Mouse (Mus musculus): ENCODE measurements around the gene Rab5if. TPM values are rescaled to one million over a fixed set of nuclear protein-coding genes. Genes with fewer than 3 reads are reported as not detected.
"Not testable (repeated sequence)": the region's sequence is repeated elsewhere in the genome, so short reads cannot be mapped to it uniquely, and the experiment has no call there.

The Rab5if gene
- 10 to 100 TPM; 84.3 to 97.1 (median 88.1) TPM for total RNA-seq (2022)

DNA sequence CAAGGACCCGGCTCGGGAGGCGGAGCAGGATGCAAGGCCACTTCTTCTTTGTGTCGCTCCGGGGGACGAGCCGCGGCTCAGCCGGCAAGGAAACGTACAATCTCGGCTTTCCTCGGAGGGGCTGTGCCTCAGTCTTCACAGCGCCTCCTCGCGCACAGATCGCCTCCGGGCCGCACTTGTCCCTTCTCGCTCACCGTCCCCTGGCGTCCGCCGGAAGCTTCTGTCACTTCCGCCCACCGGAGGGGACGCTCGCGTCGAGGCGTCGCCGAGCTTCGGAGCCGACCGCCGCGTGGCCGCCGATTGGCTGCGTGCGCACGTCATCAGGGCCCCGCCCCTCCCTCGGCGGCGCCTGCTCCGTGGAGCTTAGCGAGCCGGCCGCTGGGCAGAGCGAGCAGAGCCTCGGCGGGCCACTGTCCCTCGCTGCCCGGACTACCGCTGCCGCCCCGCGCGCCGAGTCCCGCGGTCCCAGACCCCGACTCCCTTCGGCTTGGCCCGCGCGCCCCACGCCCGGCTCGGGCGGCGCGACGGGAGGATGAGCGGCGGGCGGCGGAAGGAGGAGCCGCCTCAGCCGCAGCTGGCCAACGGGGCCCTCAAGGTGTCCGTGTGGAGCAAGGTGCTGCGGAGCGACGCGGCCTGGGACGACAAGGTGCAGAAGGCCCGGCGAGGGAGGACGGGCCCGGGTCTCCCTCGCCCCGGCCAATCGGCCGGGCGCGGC, at the start of gene Rab5if:
Gene Rab5if, plus strand, starts transcription at position 357 of the 715 bp plus-strand sequence.
- peak; percentile 90 to 95 for DNase-seq (ENCODE audit: low spot score in 2 of 2)

- no peak for DNase-seq (ENCODE audit: low spot score in 2 of 2)
Observed at GRCm38 (mm10) chr2:156814344-156814801, 48.6 kb upstream of the Rab5if start.

DNA sequence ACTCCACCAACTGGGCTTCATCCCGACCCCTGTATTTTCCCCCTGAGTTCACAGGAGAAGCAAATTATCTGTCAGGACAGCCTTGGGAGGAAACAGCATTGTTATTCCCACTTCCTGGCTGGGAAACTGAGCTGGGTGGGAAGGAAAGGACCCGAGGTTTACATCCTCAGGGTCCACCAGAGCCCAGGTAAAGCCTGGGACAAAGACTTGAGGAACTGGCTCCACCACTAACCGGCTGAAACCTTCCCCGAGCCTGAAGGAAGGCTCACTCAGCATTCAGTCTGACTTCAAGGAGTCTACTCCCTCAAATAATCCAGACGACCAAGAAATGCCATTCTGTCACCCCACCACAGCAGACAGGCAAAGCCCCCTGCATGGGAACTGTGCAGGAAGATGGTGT, 48.0 kb upstream of the Rab5if start:
- DNase-seq (ENCODE audit: low spot score in 2 of 2) = no peak

GRCm38 (mm10) chr2:156815412-156815811, 47.5 kb upstream of the Rab5if start:
- no peak for DNase-seq (ENCODE audit: low spot score in 2 of 2)

- no peak for DNase-seq (ENCODE audit: low spot score in 2 of 2)
Observed at GRCm38 (mm10) chr2:156816116-156816515, 46.8 kb upstream of the Rab5if start.

GRCm38 (mm10) chr2:156825128-156825527, 37.8 kb upstream of the Rab5if start:
- DNase-seq (ENCODE audit: low spot score in 2 of 2) = not testable (repeated sequence)

GRCm38 (mm10) chr2:156834336-156834735, 28.6 kb upstream of the Rab5if start:
- no peak for DNase-seq (ENCODE audit: low spot score in 2 of 2)

DNA sequence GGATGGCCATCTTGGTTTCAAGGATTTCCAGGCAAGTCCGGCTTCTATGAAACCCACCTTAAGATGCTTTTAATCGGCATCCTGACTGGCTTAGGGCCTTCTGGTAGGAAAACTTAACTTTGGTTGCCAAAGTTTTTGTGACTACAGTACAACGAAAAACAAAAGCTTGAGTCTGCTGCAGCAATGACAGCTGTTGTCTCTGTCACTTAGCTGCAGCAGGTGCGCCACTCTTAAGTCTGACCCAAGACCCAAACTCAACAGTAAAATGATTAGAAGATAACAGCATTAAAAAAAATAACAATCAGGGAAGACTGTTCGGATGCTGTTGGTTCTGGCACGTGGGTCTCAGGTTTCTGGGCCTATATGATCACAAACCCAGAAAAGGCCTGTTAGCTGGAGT, 24.1 kb upstream of the Rab5if start:
- DNase-seq (ENCODE audit: low spot score in 2 of 2) = no peak

DNA sequence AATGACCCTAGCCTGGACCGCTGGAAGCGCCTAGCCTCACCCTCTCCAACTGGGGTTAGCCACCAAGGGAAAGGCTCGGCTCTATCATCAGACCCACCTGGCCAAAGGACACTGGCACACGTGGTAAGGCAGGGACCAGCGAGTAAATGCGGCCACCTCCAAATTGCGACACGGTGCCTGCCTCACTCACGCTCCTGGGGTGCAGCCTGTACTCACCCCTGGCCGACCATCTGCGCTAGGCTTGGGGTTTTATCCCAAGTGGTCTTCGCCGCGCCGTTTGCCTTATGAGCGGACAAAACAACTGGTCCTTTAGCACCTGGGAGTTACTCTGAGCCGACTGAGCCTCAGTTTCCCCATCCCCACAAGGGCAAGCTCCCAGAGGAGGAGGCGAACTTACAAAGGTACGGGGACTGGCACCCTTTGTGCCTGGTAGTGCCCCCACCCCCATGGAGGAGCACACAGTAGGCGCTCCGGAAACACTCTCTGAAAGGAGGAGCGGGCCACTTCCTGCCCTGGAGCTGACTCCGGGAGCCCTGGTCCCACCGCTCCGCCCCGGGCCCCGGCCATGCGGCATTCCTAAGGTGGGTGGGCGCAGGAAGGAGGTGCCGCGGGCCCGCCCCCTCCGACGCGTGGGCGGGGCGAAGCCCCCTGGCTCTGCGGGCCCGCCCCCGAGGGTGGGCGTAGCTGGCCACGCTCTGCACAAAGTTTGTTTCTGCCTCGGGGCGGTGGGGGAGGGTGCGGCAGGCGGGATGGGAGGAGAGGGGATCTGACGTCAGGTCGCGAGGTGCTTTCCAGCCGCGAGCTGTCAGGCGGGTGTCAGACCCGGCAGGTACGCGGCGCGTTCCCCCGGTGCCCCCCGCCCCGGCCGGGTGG, 23.4 kb upstream of the Rab5if start, which contains the start of gene Tgif2:
Gene Tgif2, plus strand, starts transcription at position 689 of the 873 bp plus-strand sequence.
- peak in 1 of 2 experiments; percentile 20 for DNase-seq (ENCODE audit: low spot score in 2 of 2)

DNA sequence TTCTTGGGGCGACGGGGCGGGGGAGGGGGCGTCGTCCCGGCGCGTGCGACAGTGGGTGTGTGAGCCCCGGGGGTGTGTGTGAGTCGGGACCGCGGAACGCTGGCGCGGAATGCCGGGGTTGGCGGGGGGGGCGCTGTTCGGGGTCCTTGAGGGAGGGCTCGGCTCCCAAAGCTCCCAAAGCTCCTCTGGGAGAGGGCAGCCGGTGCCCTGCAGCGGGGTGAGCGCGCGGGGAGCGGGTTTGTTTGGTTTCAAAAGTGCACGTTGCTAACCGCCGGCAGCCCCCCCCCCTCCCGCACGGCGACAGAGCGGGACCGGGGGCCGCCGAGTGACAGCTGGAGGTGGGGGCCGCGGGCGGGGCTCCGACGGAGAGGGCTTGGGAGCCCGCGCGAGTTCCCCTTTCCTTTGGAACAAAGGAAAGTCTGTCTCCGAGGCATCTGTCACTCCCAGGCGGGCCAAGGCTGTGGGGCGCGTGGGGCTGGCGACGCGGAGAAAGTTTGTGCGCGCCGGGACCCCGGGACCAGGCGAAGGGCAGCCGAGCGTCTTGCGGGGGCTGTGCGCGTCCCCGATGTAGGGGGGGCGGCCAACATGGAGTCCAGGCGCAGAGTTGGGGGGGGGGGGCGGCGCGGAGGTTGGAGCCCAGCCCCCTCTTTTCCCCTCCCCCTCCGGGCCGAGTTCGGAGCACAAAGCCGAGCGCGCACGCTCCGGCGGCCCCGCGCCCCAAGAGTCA, 22.5 kb upstream of the Rab5if start:
- DNase-seq (ENCODE audit: low spot score in 2 of 2) = no peak

- no peak for DNase-seq (ENCODE audit: low spot score in 2 of 2)
Observed at GRCm38 (mm10) chr2:156841028-156841840, 21.7 kb upstream of the Rab5if start.

DNA sequence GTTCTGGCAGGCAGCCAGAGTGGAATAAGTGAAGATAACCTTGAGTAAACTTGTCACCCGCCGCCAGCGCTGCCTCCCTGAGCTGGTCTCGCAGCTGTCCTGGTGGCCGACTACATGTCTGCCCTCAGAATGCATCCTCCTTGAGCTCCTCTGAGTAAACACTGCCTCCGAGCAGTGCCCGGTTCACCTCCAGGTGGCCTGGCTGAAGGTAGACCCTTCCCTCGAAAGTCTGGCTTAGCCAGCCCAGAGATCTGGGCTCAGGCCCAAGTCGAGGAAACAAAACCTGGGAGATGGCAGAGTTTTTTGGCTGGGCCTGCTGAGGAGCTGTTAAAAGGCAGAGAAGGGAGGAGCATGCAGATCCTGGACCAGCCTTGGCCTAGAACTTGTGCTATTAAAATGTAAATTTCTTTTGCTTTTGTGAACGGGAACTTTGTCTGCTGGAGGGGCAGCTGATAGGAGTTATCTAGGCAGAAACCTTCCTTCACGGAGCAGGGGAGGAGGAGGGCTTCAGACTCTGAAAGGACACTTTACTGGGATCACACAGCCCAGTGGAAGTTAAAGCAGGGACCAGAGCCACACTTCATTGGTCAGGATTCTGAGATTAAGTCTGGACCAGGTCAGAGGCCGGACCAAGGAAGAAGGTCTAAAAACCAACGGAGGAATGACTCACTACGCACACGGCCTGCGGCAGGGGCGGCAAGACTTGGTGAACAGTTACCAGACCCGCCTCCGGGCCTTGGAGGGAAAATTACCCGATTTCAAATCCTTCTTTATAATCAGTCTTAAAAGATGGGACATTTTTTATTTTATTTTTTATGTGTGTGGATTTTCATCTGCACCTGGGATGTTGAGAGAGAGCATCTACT, 20.9 kb upstream of the Rab5if start:
- DNase-seq (ENCODE audit: low spot score in 2 of 2) = peak; percentile 25 to 62

DNA sequence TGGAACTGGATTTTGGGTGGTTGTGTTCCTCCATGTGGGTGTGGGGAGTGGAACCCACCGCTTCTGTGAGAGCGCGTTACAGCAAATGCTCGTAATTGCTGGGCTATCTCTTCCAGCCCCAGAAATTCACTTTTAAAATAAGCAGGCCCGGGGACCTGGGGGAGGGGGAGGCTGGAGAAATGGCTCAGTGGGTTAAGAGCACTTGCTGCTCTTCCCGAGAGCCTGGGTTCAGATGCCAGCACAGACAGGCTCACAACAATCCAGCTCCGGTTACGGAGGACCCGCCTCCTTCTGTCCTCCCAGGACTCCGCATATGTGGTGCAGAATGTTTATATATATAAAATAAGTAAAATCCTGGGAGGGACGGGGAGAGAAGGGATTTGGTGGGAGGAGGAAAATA, 20.2 kb upstream of the Rab5if start:
- DNase-seq (ENCODE audit: low spot score in 2 of 2) = no peak

- no peak for DNase-seq (ENCODE audit: low spot score in 2 of 2)
Observed at GRCm38 (mm10) chr2:156843331-156843730, 19.6 kb upstream of the Rab5if start.

DNA sequence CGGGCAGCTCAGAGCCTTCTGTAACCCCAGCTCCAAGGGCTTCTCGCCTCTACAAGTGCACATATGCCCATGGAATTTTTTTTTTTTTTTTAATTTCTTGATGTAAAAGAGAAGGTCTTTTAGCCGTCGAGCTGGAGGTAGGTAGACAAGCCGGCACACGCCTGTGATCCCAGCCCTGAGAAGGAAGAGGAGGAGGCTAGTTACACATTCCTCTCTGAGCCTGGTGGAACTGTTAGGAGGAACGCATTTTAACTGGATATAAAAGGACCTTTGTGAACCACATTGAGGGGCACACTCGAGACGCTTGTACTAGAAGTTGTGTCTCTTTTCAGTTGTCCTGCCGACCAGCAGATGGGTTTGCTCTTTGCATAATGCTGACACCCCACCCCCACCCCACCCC, 18.2 kb upstream of the Rab5if start:
- no peak for DNase-seq (ENCODE audit: low spot score in 2 of 2)

DNA sequence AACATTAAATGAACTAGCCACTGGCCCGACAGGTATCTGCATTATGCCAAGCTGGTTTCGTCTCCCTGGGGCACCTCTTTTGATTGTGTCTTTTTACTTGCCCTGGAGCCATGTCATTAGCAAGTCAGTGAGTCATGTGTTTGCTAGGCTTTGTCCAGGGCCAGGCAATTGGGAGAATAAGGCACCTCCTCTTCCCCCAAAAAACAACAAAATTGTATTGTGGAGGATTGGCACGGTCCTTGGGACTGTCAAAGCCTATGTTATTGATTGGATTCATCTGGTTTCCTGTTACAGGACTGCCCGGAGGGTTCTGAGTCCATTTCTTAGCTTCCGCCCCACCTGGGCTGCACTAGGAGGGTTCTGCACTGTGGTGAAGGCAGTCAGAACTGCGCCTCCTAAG, 15.3 kb upstream of the Rab5if start:
- DNase-seq (ENCODE audit: low spot score in 2 of 2) = no peak

- no peak for DNase-seq (ENCODE audit: low spot score in 2 of 2)
Observed at GRCm38 (mm10) chr2:156848526-156849182, 14.3 kb upstream of the Rab5if start.

GRCm38 (mm10) chr2:156850505-156850904, 12.4 kb upstream of the Rab5if start:
- DNase-seq (ENCODE audit: low spot score in 2 of 2) = no peak

GRCm38 (mm10) chr2:156853584-156853983, 9.3 kb upstream of the Rab5if start:
- DNase-seq (ENCODE audit: low spot score in 2 of 2) = not testable (repeated sequence)
